Mouse (Mus musculus): ENCODE measurements around the gene Alox12e.

DNA sequence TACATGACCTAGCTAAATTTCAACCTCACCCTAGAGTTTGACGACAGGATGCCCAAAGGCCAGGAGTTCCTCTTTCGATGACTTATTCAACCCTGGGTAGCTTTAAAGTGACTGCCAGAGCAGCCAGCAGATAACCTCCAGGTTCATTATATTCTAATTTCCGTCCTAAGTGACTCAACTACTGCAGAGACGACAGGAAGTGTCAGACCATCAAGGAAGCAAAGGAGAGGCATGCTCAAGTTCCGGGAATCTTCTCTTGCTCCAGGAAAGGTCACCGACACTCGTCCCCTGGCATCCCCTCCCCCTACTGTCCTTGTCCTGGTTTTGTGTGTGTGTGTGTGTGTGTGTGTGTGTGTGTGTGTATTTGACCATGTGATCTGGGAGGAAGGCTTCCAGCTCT, 16.3 kb downstream of the Alox12e start:
- TF ChIP-seq CTCF (IDR thresholded peaks at IDR 0.05; ENCODE audit: extremely low read depth, insufficient read depth, low read length) (no peak), POLR2A (IDR thresholded peaks at IDR 0.05; ENCODE audit: extremely low read depth, insufficient read depth, low read length) (no peak)
